Mouse (Mus musculus) hindbrain, embryonic 12.5 days (tissue): ENCODE measurements around the gene Bcar3. TPM values are rescaled to one million over a fixed set of nuclear protein-coding genes. Genes with fewer than 3 reads are reported as not detected.

Experiments used
- ATAC-seq: fragments of 200-750 bp; cut with Nextera tagmentation; 2 replicates; pipeline ENCODE4 v1.8.0; 2017; ENCODE audit warnings: moderate TSS enrichment; ENCODE audit not compliant: low FRiP score
- H3K27ac ChIP-seq: fragments of 300-500 bp; sonication (generic); 2 replicates; pipeline ENCODE4 v1.5.1; 2016; ENCODE audit warnings: mild to moderate bottlenecking
- H3K27me3 ChIP-seq: fragments of 300-500 bp; sonication (generic); 2 replicates; pipeline ENCODE4 v1.6.1; 2016; ENCODE audit warnings: mild to moderate bottlenecking
- H3K36me3 ChIP-seq: fragments of 300-500 bp; sonication (generic); 2 replicates; pipeline ENCODE4 v1.6.1; 2016; ENCODE audit warnings: mild to moderate bottlenecking
- H3K4me1 ChIP-seq: fragments of 300-500 bp; sonication (generic); 2 replicates; pipeline ENCODE4 v1.6.1; 2016
- H3K4me2 ChIP-seq: fragments of 300-500 bp; sonication (generic); replicated peaks from 2 replicates; pipeline ENCODE4 v1.6.1; 2016; ENCODE audit warnings: mild to moderate bottlenecking
- H3K4me3 ChIP-seq: fragments of 300-500 bp; sonication (generic); 2 replicates; pipeline ENCODE4 v1.5.1; 2016; ENCODE audit warnings: mild to moderate bottlenecking
- H3K9ac ChIP-seq: fragments of 300-500 bp; sonication (generic); 2 replicates; pipeline ENCODE4 v1.6.1; 2016; ENCODE audit warnings: mild to moderate bottlenecking, moderate library complexity
- H3K9me3 ChIP-seq: fragments of 300-500 bp; sonication (generic); replicated peaks from 2 replicates; pipeline ENCODE4 v1.6.1; 2016; ENCODE audit warnings: mild to moderate bottlenecking
- WGBS: fragments of 180-500 bp; shearing (Covaris S2); methylation state at CpG from one replicate; pipeline ENCODE4 v1.1.7; 2016; 5-methylcytosine and 5-hydroxymethylcytosine counted together
- polyA plus RNA-seq: library from polyadenylated mRNA; unstranded; fragments of >200 nt; fragmentation: Nextera tagmentation; extraction: Ambion mirVana; gene quantifications from 2 replicates; pipeline ENCODE4 v1.2.1, GENCODE M21; 2016

Bcar3 gene
- polyA plus RNA-seq, 1 experiment from 2014 or later: 8.1 TPM

- Histone ChIP-seq H3K27ac (peak overlapping the region; percentile 79), H3K4me2 (peak overlapping the region; percentile 24; the same call in 1 of the 2 replicates), H3K4me1 (peaks cover 34% of the 10 kb centered on the region), H3K36me3 (no peaks in the 10 kb centered on the region), H3K9me3 (no peaks in the 10 kb centered on the region), H3K9ac (no peak overlapping the region), H3K4me3 (no peak overlapping the region), H3K27me3 (no peaks in the 10 kb centered on the region)
- peak; percentile 51 for ATAC-seq
- WGBS: 26% methylated on average over 11 of the region's 11 CpGs
Measured at GRCm38 (mm10) chr3:122461512-122461881, 167.6 kb downstream of the Bcar3 start.

DNA sequence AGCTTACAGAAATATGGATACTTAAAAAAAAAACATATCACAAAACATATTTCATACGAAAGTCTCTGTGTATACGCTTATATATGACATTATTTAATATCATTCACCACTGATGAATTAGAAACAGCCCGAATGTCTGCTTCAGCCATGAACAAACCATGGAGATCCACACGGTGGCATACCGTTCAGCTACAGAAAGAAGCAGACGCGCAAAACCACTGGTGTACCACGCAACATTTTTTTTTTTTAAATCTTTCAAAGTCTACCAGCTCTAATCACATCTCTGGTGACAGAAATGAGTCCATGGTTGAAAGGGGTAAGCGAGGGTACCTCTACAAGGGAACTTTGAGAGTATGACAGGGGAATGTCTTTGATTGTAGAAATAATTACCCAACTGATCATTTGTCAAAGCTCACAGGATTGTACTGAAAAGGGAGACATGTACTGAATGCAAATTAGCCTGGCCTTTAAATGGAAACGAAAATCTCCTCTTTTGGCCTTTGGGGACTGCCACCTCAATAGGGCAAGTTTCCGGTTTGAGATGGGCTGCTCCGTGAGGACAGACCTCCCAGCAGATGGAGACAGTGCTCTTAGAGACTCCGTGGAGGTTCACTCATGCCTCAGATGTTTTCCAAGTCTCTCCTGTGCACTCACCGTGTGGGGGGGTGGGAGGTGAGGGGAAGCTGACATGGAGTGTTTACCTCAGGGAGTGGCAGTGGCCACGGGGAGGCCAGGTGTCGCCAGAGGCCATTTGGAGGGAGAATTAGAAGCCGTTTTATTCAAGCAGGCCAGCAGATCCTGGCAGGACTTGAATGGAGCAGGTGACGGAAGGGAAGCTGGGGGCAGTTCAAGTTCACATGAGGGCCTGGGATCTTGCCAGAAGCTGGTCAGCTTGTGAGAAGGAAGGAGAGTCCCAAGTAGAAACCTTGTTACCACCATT is 168.3 kb downstream of the Bcar3 start:
- 42% methylated on average over 18 of the region's 18 CpGs for WGBS
- Histone ChIP-seq H3K27me3 (no peaks in the 10 kb centered on the region), H3K27ac (peak overlapping the region; percentile 79; the same call in 1 of the 2 replicates), H3K9me3 (no peaks in the 10 kb centered on the region), H3K4me2 (0 out of 2 replicates have a peak overlapping the region, but pooled peaks have one; percentile 24), H3K36me3 (no peaks in the 10 kb centered on the region), H3K4me1 (peaks cover 34% of the 10 kb centered on the region), H3K9ac (no peak overlapping the region), H3K4me3 (no peak overlapping the region)
- ATAC-seq: no peak

GRCm38 (mm10) chr3:122463166-122463565 is 169.2 kb downstream of the Bcar3 start:
- ATAC-seq: no peak
- H3K27ac ChIP-seq: no peak overlapping the region
- 83% methylated on average over 9 of the region's 9 CpGs for WGBS
- no peaks in the 10 kb centered on the region for H3K27me3 ChIP-seq
- no peaks in the 10 kb centered on the region for H3K36me3 ChIP-seq
- H3K4me3 ChIP-seq: no peak overlapping the region
- no peaks in the 10 kb centered on the region for H3K9me3 ChIP-seq
- H3K4me1 ChIP-seq: peaks cover 30% of the 10 kb centered on the region
- H3K4me2 ChIP-seq: no peak overlapping the region
- no peak overlapping the region for H3K9ac ChIP-seq

GRCm38 (mm10) chr3:122466100-122466730 is 172.3 kb downstream of the Bcar3 start:
- Histone ChIP-seq H3K36me3 (no peaks in the 10 kb centered on the region), H3K4me3 (no peak overlapping the region), H3K27me3 (no peaks in the 10 kb centered on the region), H3K27ac (no peak overlapping the region), H3K4me1 (peaks cover 18% of the 10 kb centered on the region), H3K9me3 (no peaks in the 10 kb centered on the region), H3K4me2 (no peak overlapping the region), H3K9ac (no peak overlapping the region)
- WGBS: 53% methylated on average over 9 of the region's 9 CpGs
- no peak for ATAC-seq

- H3K9me3 ChIP-seq: no peaks in the 10 kb centered on the region
- no peak overlapping the region for H3K4me2 ChIP-seq
- WGBS: 64% methylated on average over 2 of the region's 2 CpGs
- H3K4me1 ChIP-seq: peaks cover 4% of the 10 kb centered on the region
- H3K27ac ChIP-seq: no peak overlapping the region
- no peaks in the 10 kb centered on the region for H3K27me3 ChIP-seq
- no peak overlapping the region for H3K9ac ChIP-seq
- H3K36me3 ChIP-seq: no peaks in the 10 kb centered on the region
- no peak overlapping the region for H3K4me3 ChIP-seq
- no peak for ATAC-seq
Measured at GRCm38 (mm10) chr3:122467977-122468376, 174.0 kb downstream of the Bcar3 start.

DNA sequence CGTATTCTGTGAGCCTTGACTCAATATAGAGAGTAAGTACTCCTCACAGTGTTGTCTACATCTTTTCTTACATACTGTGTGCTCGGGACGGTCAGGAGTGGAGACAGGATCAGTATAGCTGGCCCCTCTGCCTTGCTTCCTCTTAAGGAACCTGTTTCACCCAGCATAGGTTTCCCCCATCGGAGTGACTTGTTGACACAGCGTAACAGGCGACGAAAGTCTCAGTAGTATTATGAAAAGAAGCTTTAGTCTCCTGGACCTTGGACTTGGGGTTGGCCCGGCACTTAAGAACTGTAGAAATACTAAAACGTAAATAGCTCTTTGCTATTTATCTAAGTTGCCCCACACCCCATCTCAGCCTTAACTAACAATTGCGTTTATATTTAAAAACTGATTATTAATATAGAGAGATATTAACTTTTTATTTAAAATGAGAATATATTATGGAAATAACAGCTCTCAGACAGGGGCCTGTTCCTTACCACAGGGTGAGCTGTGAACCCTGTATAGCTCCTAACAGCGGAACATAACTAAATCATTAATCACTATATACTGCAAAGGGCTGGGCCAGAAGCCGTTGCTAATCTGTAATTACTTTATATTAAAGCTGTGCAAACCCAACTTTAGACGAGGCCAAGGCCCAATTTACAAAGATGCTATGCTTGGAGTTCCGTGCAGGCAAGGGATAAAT is 176.5 kb downstream of the Bcar3 start:
- Histone ChIP-seq H3K4me3 (no peak overlapping the region), H3K4me2 (no peak overlapping the region), H3K36me3 (no peaks in the 10 kb centered on the region), H3K4me1 (peaks cover 13% of the 10 kb centered on the region), H3K27ac (no peak overlapping the region), H3K9me3 (no peaks in the 10 kb centered on the region), H3K9ac (no peak overlapping the region), H3K27me3 (no peaks in the 10 kb centered on the region)
- ATAC-seq: no peak
- WGBS: 85% methylated on average over 14 of the region's 14 CpGs

- H3K4me2 ChIP-seq: no peak overlapping the region
- 67% methylated on average over 12 of the region's 12 CpGs for WGBS
- H3K27ac ChIP-seq: no peak overlapping the region
- no peak for ATAC-seq
- H3K36me3 ChIP-seq: no peaks in the 10 kb centered on the region
- H3K4me3 ChIP-seq: no peak overlapping the region
- H3K4me1 ChIP-seq: peaks cover 20% of the 10 kb centered on the region
- no peaks in the 10 kb centered on the region for H3K27me3 ChIP-seq
- no peak overlapping the region for H3K9ac ChIP-seq
- no peaks in the 10 kb centered on the region for H3K9me3 ChIP-seq
Measured at GRCm38 (mm10) chr3:122471017-122471721, 177.2 kb downstream of the Bcar3 start.

DNA sequence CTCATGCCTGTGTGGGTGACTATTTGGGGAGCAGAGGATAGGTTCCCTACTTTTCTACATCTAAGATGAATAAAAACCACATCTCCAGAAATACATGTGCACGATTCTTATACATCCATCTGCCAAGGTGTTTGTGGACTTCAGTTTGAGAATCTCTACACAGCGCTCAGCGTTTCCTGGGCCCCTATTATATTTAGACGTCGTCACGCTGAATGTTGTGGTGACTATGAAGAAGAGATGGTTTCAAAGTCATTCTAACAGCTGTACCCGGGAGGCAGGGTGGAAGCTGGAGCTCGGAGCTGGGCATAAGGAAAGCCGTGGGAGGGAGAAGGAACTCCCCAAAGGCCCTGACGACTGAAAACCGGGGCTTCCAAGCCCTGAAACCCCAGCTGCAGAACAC is 178.5 kb downstream of the Bcar3 start:
- Histone ChIP-seq H3K9ac (no peak overlapping the region), H3K27me3 (no peaks in the 10 kb centered on the region), H3K36me3 (no peaks in the 10 kb centered on the region), H3K4me3 (no peak overlapping the region), H3K27ac (no peak overlapping the region), H3K4me1 (peaks cover 32% of the 10 kb centered on the region), H3K9me3 (no peaks in the 10 kb centered on the region), H3K4me2 (no peak overlapping the region)
- WGBS: 82% methylated on average over 11 of the region's 11 CpGs
- ATAC-seq: no peak

- H3K27ac ChIP-seq: no peak overlapping the region
- H3K4me1 ChIP-seq: peaks cover 36% of the 10 kb centered on the region
- no peaks in the 10 kb centered on the region for H3K9me3 ChIP-seq
- no peak overlapping the region for H3K4me3 ChIP-seq
- H3K36me3 ChIP-seq: no peaks in the 10 kb centered on the region
- H3K27me3 ChIP-seq: no peaks in the 10 kb centered on the region
- H3K4me2 ChIP-seq: no peak overlapping the region
- no peak overlapping the region for H3K9ac ChIP-seq
- 80% methylated on average over 11 of the region's 11 CpGs for WGBS
- ATAC-seq: no peak
Measured at GRCm38 (mm10) chr3:122473523-122474034, 179.6 kb downstream of the Bcar3 start.

DNA sequence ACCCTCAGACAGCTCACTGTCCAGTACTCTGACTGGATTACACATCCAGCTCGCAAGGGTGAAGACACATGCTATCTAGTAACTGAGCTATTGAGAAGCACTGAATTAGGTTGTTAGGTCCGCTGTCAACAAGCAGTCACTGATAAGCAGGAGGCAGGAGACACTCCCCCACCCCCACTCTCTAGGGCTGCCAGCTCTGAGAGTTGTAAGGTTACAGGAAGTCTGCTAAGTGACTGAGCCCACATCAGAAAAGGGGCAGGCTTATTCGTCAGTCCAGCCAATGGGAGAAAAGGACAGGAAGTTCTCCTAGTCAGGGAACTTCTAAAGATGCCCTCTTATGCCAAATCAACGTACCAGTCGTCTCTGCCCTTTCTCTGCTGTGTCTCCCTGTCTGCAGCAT is 180.1 kb downstream of the Bcar3 start:
- Histone ChIP-seq H3K4me2 (no peak overlapping the region), H3K4me1 (peaks cover 36% of the 10 kb centered on the region), H3K9ac (no peak overlapping the region), H3K4me3 (no peak overlapping the region), H3K27ac (no peak overlapping the region), H3K36me3 (no peaks in the 10 kb centered on the region), H3K27me3 (no peaks in the 10 kb centered on the region), H3K9me3 (no peaks in the 10 kb centered on the region)
- WGBS: 47% methylated on average over 5 of the region's 5 CpGs
- no peak for ATAC-seq

- Histone ChIP-seq H3K4me3 (no peak overlapping the region), H3K4me1 (peaks cover 39% of the 10 kb centered on the region), H3K9me3 (no peaks in the 10 kb centered on the region), H3K27ac (no peak overlapping the region), H3K36me3 (no peaks in the 10 kb centered on the region), H3K27me3 (peaks cover 3% of the 10 kb centered on the region; the same call in 1 of the 2 replicates), H3K9ac (no peak overlapping the region), H3K4me2 (no peak overlapping the region)
- ATAC-seq: no peak
- 76% methylated on average over 4 of the region's 4 CpGs for WGBS
Measured at GRCm38 (mm10) chr3:122474796-122475195, 180.9 kb downstream of the Bcar3 start.
